Mouse (Mus musculus) ES-E14 (cell line): ENCODE results near the gene Arrb2.

Experiments
- MAFK ChIP-seq: IDR thresholded peaks from 2 replicates; pipeline ENCODE4 v1.6.1; 2014; ENCODE audit warnings: mild to moderate bottlenecking, low read depth, low read length, inconsistent platforms; ENCODE audit not compliant: insufficient read depth
- ZC3H11A ChIP-seq: IDR thresholded peaks from 2 replicates; pipeline ENCODE4 v1.6.1; 2012; ENCODE audit warnings: low read depth, mild to moderate bottlenecking, inconsistent platforms, low read length, borderline replicate concordance

DNA sequence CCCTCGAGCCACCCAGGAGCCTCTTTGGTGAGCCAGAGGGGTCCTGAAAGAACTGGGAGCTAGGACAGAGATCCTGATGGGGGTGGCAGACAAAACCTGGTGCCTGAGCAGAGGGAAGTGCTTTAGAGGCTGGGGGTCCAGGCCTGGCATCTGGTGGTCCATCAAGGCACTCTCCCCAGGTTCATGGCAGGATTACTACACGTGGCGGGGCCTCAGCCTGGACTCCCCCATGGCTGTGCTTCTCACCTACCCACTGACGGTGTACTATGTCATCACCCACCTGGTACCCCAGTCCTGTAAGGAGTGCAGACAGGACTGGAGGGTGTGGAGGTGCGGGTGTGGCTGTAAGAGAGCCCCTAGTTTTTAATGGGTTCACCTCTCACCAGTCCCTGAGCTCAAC lies 31.5 kb downstream of the Arrb2 start:
- TF ChIP-seq MAFK (no peak), ZC3H11A (no peak)
